Mouse (Mus musculus) MEL (cell line): Measurements from ENCODE around the gene Rs1. TPM values are rescaled to one million over a fixed set of nuclear protein-coding genes. Genes with fewer than 3 reads are reported as not detected.

Experiments
- DNase-seq: peaks from one replicate; pipeline ENCODE4 v3.0.0; 2011; ENCODE audit warnings: low read depth, low spot score
- H3K27ac ChIP-seq: 2 replicates; pipeline ENCODE4 v1.5.1; 2012; ENCODE audit warnings: low read depth, mild to moderate bottlenecking, control low read depth, low read length, moderate library complexity; ENCODE audit not compliant: control insufficient read depth
- H3K27me3 ChIP-seq, 2 experiments: fragments of 150-350 bp in 1 of 2; sonication (generic) in 1 of 2; 2 replicates each; pipeline ENCODE4 v1.6.1; 2012; ENCODE audit warnings: low read length in 2 of 2, mild to moderate bottlenecking in 2 of 2, improper control_type of control experiment in 1 of 2, moderate library complexity in 1 of 2; ENCODE audit not compliant: insufficient read depth in 2 of 2, control insufficient read depth in 1 of 2
- H3K36me3 ChIP-seq, 2 experiments: 2 replicates each; pipeline ENCODE4 v1.6.1; 2012 to 2014; ENCODE audit warnings: low read length in 2 of 2, improper control_type of control experiment in 1 of 2, inconsistent platforms in 1 of 2, mild to moderate bottlenecking in 1 of 2; ENCODE audit not compliant: insufficient read depth in 2 of 2, control insufficient read depth in 1 of 2
- H3K4me1 ChIP-seq, 2 experiments: fragments of 150-350 bp in 1 of 2; sonication (generic) in 1 of 2; 2 replicates each; pipeline ENCODE4 v1.6.1; 2012; ENCODE audit warnings: low read length in 2 of 2, improper control_type of control experiment in 1 of 2, mild to moderate bottlenecking in 1 of 2; ENCODE audit not compliant: insufficient read depth in 2 of 2, control insufficient read depth in 1 of 2
- H3K4me3 ChIP-seq, 2 experiments: fragments of 150-350 bp in 1 of 2; sonication (generic) in 1 of 2; 2 replicates each; pipeline ENCODE4 v1.5.1; 2012; ENCODE audit warnings: low read depth in 2 of 2, low read length in 2 of 2, mild to moderate bottlenecking in 2 of 2, moderate library complexity in 2 of 2, control low read depth in 1 of 2, improper control_type of control experiment in 1 of 2; ENCODE audit not compliant: control insufficient read depth in 1 of 2, insufficient read depth in 1 of 2
- H3K79me2 ChIP-seq: 2 replicates; pipeline ENCODE4 v1.6.1; 2012; ENCODE audit warnings: mild to moderate bottlenecking, low read length, moderate library complexity; ENCODE audit not compliant: control insufficient read depth, poor library complexity, insufficient read depth
- H3K9ac ChIP-seq: 2 replicates; pipeline ENCODE4 v1.6.1; 2012; ENCODE audit warnings: low read depth, mild to moderate bottlenecking, control low read depth, low read length, moderate library complexity; ENCODE audit not compliant: control insufficient read depth, poor library complexity, severe bottlenecking
- H3K9me3 ChIP-seq: fragments of 150-350 bp; sonication (generic); replicated peaks from 2 replicates; pipeline ENCODE4 v1.6.1; 2012; ENCODE audit warnings: mild to moderate bottlenecking, low read length, improper control_type of control experiment, moderate library complexity; ENCODE audit not compliant: insufficient read depth
- BHLHE40 ChIP-seq: IDR thresholded peaks from 2 replicates; pipeline ENCODE4 v1.6.1; 2012; ENCODE audit warnings: low read depth, mild to moderate bottlenecking, inconsistent platforms, low read length, improper control_type of control experiment, borderline replicate concordance
- EP300 ChIP-seq, 2 experiments: IDR thresholded peaks; 2 replicates each; pipeline ENCODE4 v1.6.1; 2011; ENCODE audit warnings: improper control_type of control experiment in 2 of 2, low read length in 2 of 2, low read depth in 1 of 2, mild to moderate bottlenecking in 1 of 2
- ETS1 ChIP-seq: IDR thresholded peaks from 2 replicates; pipeline ENCODE4 v1.6.1; 2012; ENCODE audit warnings: low read depth, mild to moderate bottlenecking, inconsistent platforms, low read length, improper control_type of control experiment, moderate library complexity
- GATA1 ChIP-seq: IDR thresholded peaks from 2 replicates; pipeline ENCODE4 v1.6.1; 2011; ENCODE audit warnings: low read depth, low read length, improper control_type of control experiment
- MAZ ChIP-seq: IDR thresholded peaks from 2 replicates; pipeline ENCODE4 v1.6.1; 2012; ENCODE audit warnings: low read depth, mild to moderate bottlenecking, inconsistent platforms, low read length, improper control_type of control experiment
- POLR2A ChIP-seq, 2 experiments: IDR thresholded peaks; 2 replicates each; pipeline ENCODE4 v1.6.1; 2011 to 2012; ENCODE audit warnings: low read length in 2 of 2, mild to moderate bottlenecking in 2 of 2, control low read depth in 1 of 2, improper control_type of control experiment in 1 of 2, low read depth in 1 of 2, moderate library complexity in 1 of 2; ENCODE audit not compliant: control insufficient read depth in 1 of 2, insufficient read depth in 1 of 2, poor library complexity in 1 of 2
- RAD21 ChIP-seq: IDR thresholded peaks from 2 replicates; pipeline ENCODE4 v1.6.1; 2011; ENCODE audit warnings: mild to moderate bottlenecking, low read depth, low read length, improper control_type of control experiment
- RCOR1 ChIP-seq: IDR thresholded peaks from 2 replicates; pipeline ENCODE4 v1.6.1; 2012; ENCODE audit warnings: low read depth, mild to moderate bottlenecking, inconsistent platforms, low read length, improper control_type of control experiment
- SIN3A ChIP-seq: IDR thresholded peaks from 2 replicates; pipeline ENCODE4 v1.6.1; 2012; ENCODE audit warnings: low read length, improper control_type of control experiment, inconsistent platforms
- SMC3 ChIP-seq: IDR thresholded peaks from 2 replicates; pipeline ENCODE4 v1.6.1; 2011; ENCODE audit warnings: low read depth, low read length, improper control_type of control experiment
- TAL1 ChIP-seq: IDR thresholded peaks from 2 replicates; pipeline ENCODE4 v1.6.1; 2012; ENCODE audit warnings: mild to moderate bottlenecking, inconsistent platforms, low read length, moderate library complexity, mixed read lengths
- TCF12 ChIP-seq: IDR thresholded peaks from 2 replicates; pipeline ENCODE4 v1.6.1; 2014; ENCODE audit warnings: low read depth, mild to moderate bottlenecking, inconsistent platforms, low read length, improper control_type of control experiment, moderate library complexity
- USF1 ChIP-seq: IDR thresholded peaks from 2 replicates; pipeline ENCODE4 v1.6.1; 2014; ENCODE audit warnings: low read depth, mild to moderate bottlenecking, inconsistent platforms, low read length, improper control_type of control experiment, moderate library complexity
- USF2 ChIP-seq, 2 experiments: IDR thresholded peaks; 2 replicates each; pipeline ENCODE4 v1.6.1; 2011 to 2012; ENCODE audit warnings: improper control_type of control experiment in 2 of 2, low read length in 2 of 2, borderline replicate concordance in 1 of 2, inconsistent platforms in 1 of 2, low read depth in 1 of 2, mild to moderate bottlenecking in 1 of 2; ENCODE audit not compliant: insufficient read depth in 1 of 2
- ZC3H11A ChIP-seq: IDR thresholded peaks from 2 replicates; pipeline ENCODE4 v1.6.1; 2012; ENCODE audit warnings: low read depth, mild to moderate bottlenecking, inconsistent platforms, low read length, improper control_type of control experiment
- polyA plus RNA-seq, 2 experiments: library from polyadenylated mRNA; stranded (reverse) in 1 of 2; unstranded in 1 of 2; fragments of >175 nt in 1 of 2; fragments of >200 nt in 1 of 2; gene quantifications; 2 replicates each; pipeline versions ENCODE4 v1.2.1 to v1.2.4; 2012; ENCODE audit warnings: low replicate concordance in 2 of 2, low read depth in 1 of 2; ENCODE audit not compliant: insufficient read length in 2 of 2, insufficient read depth in 1 of 2, missing spikeins in 1 of 2
- total RNA-seq: library from RNA; depleted of rRNA; stranded (reverse); fragments of 300-350 nt; gene quantifications from 2 replicates; pipeline ENCODE4 v1.2.3, GENCODE M21; 2012

The Rs1 gene
- total and polyA plus RNA-seq, 3 experiments, result 0.03 TPM; not detected in 2

- no peak overlapping the region for H3K27ac ChIP-seq
- no peak for TF ChIP-seq USF2 (IDR thresholded peaks at IDR 0.05; ENCODE audit: borderline replicate concordance in 1 of 2, insufficient read depth in 1 of 2, low read depth in 1 of 2, low read length in 2 of 2)
- TF ChIP-seq MAZ, result no peak
- no peak for TF ChIP-seq SMC3
- TF ChIP-seq GATA1, result peak; percentile 87
- no peak for TF ChIP-seq POLR2A (IDR thresholded peaks at IDR 0.05; ENCODE audit: control insufficient read depth in 1 of 2, insufficient read depth in 1 of 2, low read depth in 1 of 2, low read length in 2 of 2, poor library complexity in 1 of 2)
- TF ChIP-seq SIN3A, result peak; percentile 42; the same call in 1 of the 2 replicates
- TF ChIP-seq TAL1, result peak; percentile 86
- TF ChIP-seq EP300 (IDR thresholded peaks at IDR 0.05; ENCODE audit: low read depth in 1 of 2, low read length in 2 of 2), result peak; percentile 86 to 88
- peak; percentile 32; the same call in 1 of the 2 replicates for TF ChIP-seq ETS1
- 0 out of 2 replicates have a peak, but pooled peaks have one; percentile 9 for TF ChIP-seq BHLHE40
- TF ChIP-seq TCF12, result peak; percentile 71
- TF ChIP-seq RCOR1, result peak; percentile 91
- no peak for TF ChIP-seq RAD21
- peak; percentile 33; the same call in 1 of the 2 replicates for TF ChIP-seq USF1
- DNase-seq, result peak; percentile 40
- H3K9ac ChIP-seq, result no peak overlapping the region
- H3K9me3 ChIP-seq, result no peaks in the 10 kb centered on the region
- H3K4me3 ChIP-seq, result no peak overlapping the region
- peaks cover 0 to 4% of the 10 kb centered on the region in 2 experiments; a peak in 2 of 4 replicates for H3K36me3 ChIP-seq
- no peaks in the 10 kb centered on the region for H3K79me2 ChIP-seq
- H3K27me3 ChIP-seq, result no peaks in the 10 kb centered on the region
- peaks cover 0 to 1% of the 10 kb centered on the region in 2 experiments; a peak in 2 of 4 replicates for H3K4me1 ChIP-seq
Observed at GRCm38 (mm10) chrX:160745399-160745798, 22.4 kb upstream of the Rs1 start.

- Histone ChIP-seq H3K27ac (no peak overlapping the region), H3K9ac (no peak overlapping the region), H3K4me1 (peaks cover 0 to 7% of the 10 kb centered on the region in 2 experiments; a peak in 2 of 4 replicates), H3K27me3 (no peaks in the 10 kb centered on the region), H3K79me2 (no peaks in the 10 kb centered on the region), H3K4me3 (no peak overlapping the region), H3K36me3 (peaks cover 0 to 4% of the 10 kb centered on the region in 2 experiments; a peak in 2 of 4 replicates), H3K9me3 (no peaks in the 10 kb centered on the region)
- DNase-seq, result no peak
- TF ChIP-seq EP300 (IDR thresholded peaks at IDR 0.05; ENCODE audit: low read depth in 1 of 2, low read length in 2 of 2) (no peak), MAZ (no peak), ZC3H11A (no peak)
Observed at GRCm38 (mm10) chrX:160748653-160749052, 19.2 kb upstream of the Rs1 start.
